Mouse (Mus musculus) adipose tissue, adult 10 weeks (tissue): ENCODE data around the gene Rab11fip5. TPM values are rescaled to one million over a fixed set of nuclear protein-coding genes. Genes with fewer than 3 reads are reported as not detected.

Experiments
- polyA plus RNA-seq: library from polyadenylated mRNA; stranded (reverse); fragments of 350-450 nt; fragmentation: Illumina TruSeq; extraction: RNeasy Lipid Tissue Mini Kit (QIAGEN cat#74804); gene quantifications from one replicate; pipeline ENCODE4 v1.2.3, GENCODE M21; 2014; ENCODE audit warnings: low read depth, low replicate concordance

Gene Rab11fip5
- 22.9 TPM for polyA plus RNA-seq

GRCm38 (mm10) chr6:85373951-85374733 is at the start of gene Rab11fip5:
Gene Rab11fip5, minus strand, starts transcription at chr6:85374634.

GRCm38 (mm10) chr6:85423836-85424379 is 49.5 kb upstream of the Rab11fip5 start, which contains the start of gene Noto:
Gene Noto, plus strand, starts transcription at chr6:85423886.

DNA sequence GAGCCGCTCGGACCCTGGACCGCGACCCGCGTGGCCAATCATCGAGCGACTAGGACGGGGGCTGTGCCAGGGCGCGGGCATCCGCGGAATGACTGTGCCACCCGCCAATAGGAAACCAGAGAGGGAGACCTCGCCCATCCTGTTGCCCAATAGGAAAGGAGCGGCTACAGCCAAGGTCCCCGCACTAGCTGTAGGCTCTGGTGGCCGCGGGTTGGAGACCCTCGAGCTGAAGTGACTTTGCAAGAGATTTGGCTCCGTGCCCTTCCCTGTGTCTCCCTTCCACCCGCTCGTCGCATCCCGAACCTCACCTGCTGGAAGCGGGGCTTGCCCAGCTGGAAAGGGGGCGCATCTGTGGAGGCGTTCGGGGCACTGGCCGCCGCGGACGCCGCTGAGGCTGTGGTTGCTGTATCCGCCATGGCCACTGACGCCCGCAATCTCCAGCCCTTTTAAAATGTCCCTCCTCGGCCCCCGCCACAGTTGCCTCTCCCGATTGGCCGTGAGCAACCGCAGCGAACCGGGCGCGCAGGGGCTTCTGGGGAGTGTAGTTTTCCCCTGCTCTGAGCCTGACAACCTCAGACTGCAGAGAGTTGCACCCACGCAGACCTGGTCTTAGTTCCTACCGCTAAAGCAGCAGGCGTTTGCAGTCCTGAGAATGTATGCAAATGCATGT is 41.3 kb downstream of the Rab11fip5 start, which contains the start of gene Sfxn5:
TSS of gene Sfxn5 (minus strand) at position 423 of the 670 bp plus-strand sequence.

Other genes with a start within 250 kb of the Rab11fip5 start
- gene Spr, start 236.9 kb downstream of the Rab11fip5 start, polyA plus RNA-seq = 32.2 TPM
- not detected for gene Emx1, start 187.2 kb downstream of the Rab11fip5 start, polyA plus RNA-seq
- gene Sfxn5, start 41.2 kb downstream of the Rab11fip5 start, polyA plus RNA-seq = 8.2 TPM
- gene Noto, start 49.3 kb upstream of the Rab11fip5 start, polyA plus RNA-seq = not detected
- gene Smyd5, start 57.4 kb upstream of the Rab11fip5 start, polyA plus RNA-seq = 16.6 TPM
- gene Cct7, start 76.9 kb upstream of the Rab11fip5 start, polyA plus RNA-seq = 114 TPM
- gene Pradc1, start 77.3 kb upstream of the Rab11fip5 start, polyA plus RNA-seq = 13.2 TPM
- gene Fbxo41, start 128.4 kb upstream of the Rab11fip5 start, polyA plus RNA-seq = 0.06 TPM
- gene Egr4, start 139.0 kb upstream of the Rab11fip5 start, polyA plus RNA-seq = not detected
- gene Alms1, start 212.9 kb upstream of the Rab11fip5 start, polyA plus RNA-seq = 2.1 TPM